Mouse (Mus musculus) megakaryocyte, embryonic 14.5 days (primary cell): ENCODE measurements around the gene Mcur1.

ENCODE experiments used
- FLI1 ChIP-seq: IDR thresholded peaks from 2 replicates; pipeline ENCODE4 v1.6.1; 2012; ENCODE audit warnings: low read length, inconsistent platforms, mixed read lengths
- GATA1 ChIP-seq: IDR thresholded peaks from 3 replicates; pipeline ENCODE4 v1.6.1; 2012; ENCODE audit warnings: mixed read lengths, low read length, inconsistent platforms, borderline replicate concordance

DNA sequence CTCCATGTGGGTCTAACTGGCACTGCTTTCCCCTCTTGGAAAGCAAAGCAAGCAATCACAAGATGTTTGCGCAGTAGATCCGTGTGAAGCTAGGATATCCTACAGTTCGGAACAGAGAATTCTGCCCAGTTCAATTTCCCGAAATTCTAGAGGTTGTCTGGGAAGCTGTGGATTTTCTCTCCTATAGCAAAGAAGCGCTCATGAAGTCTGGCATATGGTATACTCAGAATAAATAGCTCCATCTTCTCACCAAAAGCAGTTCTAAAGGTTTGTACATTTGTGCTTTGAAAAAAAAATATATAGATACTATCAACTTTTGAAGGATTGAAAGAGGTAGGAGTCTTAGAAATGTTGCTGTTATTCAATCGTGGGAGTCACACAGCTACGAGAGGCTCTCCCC lies 64.3 kb downstream of the Mcur1 start:
- no peak for TF ChIP-seq GATA1
- no peak for TF ChIP-seq FLI1
